Mouse (Mus musculus): ENCODE measurements around the gene BC003965. TPM values are rescaled to one million over a fixed set of nuclear protein-coding genes. Genes with fewer than 3 reads are reported as not detected.

BC003965 gene
- 13.1 and 17.0 TPM in 2 replicates for total RNA-seq (2014; fragmentation: Nextera tagmentation)
- 10.0 and 10.2 TPM in 2 replicates for total RNA-seq (2017)

DNA sequence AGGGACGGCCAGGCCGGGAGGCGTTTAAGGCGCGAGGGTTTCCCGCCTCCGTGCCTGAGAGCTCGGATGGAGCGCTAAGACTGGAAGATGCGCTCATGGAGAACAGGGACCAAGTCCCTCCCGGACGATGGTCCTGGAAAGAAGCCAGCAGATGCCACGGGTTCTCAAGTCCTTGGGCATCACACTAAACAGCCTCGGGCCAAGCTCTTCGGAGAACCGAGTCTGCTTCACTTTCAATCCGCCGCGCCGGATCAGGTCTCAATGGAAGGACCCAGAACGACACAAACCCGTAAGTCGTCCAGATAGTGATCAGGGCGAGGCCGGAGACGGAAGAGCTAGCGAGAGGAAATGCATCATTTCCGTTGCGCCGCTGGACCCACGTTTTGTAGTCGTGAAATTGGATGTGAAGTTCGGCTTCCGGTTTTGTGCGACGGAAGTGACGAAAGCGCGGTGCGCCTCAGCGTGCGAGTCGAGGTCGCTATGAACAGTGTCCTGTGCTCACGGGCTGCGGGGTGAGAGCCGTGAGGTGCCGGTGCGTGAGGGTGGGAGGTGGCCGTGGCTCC lies at the start of gene BC003965:
BC003965 (plus strand) TSS at position 426 of the 563 bp plus-strand sequence.
- ATAC-seq (replicated peaks; ENCODE audit: poor library complexity, severe bottlenecking): peak; percentile 81

GRCm38 (mm10) chr17:25135622-25136021 lies 48.7 kb upstream of the BC003965 start:
- ATAC-seq (replicated peaks; ENCODE audit: poor library complexity, severe bottlenecking): no peak

DNA sequence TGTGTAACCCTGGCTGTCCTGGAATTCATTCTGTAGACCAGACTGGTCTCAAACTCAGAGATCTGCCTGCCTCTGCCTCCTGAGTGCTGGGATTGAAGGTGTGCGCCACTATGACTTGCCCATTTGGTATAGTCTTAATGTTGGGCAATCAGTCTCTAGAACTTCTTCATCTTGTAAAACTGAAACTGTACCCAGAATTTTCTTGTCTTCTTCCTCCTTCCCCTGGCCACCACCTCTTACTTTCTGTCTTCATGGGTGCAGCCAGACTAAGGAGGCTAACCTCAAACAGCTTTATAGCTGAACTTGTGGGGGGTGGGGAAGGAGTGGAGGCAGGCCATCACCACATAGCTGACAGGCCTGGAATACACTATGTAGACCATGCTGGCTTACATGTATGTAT lies 45.6 kb upstream of the BC003965 start:
- peak; percentile 77 for ATAC-seq (replicated peaks; ENCODE audit: poor library complexity, severe bottlenecking)

DNA sequence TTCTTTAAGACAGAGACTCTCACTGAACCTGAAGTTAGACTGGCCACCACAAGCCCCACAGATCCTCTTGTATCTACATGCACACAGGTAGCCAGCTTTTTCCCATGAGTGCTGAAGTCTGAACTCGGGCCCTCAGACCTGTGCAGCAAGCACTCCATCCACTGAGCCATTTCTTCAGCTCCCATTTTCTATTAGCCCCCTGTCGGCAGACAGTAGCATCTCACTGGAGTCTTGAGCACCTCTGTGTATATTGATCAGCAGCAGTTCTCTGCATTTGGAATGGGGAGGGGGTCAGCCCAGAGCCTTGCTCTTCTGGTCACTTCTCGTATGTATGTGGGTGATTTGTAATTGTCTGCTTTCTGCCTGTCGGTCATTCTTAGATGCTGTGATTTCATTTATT lies 44.4 kb upstream of the BC003965 start:
- ATAC-seq (replicated peaks; ENCODE audit: poor library complexity, severe bottlenecking): no peak

- no peak for ATAC-seq (replicated peaks; ENCODE audit: poor library complexity, severe bottlenecking)
Observed at GRCm38 (mm10) chr17:25162161-25162560, 22.2 kb upstream of the BC003965 start, which contains the start of gene Ccdc154. Gene Ccdc154, plus strand, starts transcription at chr17:25162461.

GRCm38 (mm10) chr17:25163387-25163786 lies 21.0 kb upstream of the BC003965 start:
- no peak for ATAC-seq (replicated peaks; ENCODE audit: poor library complexity, severe bottlenecking)

DNA sequence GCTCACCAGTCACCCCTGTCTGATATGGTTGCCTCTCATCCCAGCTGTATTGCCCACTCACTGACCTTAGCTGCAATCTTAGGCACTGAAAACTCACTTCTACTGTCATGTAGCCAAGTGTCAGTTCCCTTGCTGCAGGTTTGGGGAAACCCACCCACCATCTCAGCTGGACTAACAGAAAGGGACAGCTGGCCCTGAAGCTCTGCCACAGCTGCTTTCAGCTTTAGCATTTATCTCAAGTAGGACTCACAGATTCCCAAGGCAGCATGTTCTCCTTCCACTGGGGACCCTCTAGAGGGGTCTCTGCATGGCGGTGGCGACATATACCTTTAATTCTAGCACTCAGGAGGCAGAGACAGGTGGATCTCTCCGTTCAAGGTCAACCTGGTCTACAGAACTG lies 19.6 kb upstream of the BC003965 start:
- no peak for ATAC-seq (replicated peaks; ENCODE audit: poor library complexity, severe bottlenecking)

DNA sequence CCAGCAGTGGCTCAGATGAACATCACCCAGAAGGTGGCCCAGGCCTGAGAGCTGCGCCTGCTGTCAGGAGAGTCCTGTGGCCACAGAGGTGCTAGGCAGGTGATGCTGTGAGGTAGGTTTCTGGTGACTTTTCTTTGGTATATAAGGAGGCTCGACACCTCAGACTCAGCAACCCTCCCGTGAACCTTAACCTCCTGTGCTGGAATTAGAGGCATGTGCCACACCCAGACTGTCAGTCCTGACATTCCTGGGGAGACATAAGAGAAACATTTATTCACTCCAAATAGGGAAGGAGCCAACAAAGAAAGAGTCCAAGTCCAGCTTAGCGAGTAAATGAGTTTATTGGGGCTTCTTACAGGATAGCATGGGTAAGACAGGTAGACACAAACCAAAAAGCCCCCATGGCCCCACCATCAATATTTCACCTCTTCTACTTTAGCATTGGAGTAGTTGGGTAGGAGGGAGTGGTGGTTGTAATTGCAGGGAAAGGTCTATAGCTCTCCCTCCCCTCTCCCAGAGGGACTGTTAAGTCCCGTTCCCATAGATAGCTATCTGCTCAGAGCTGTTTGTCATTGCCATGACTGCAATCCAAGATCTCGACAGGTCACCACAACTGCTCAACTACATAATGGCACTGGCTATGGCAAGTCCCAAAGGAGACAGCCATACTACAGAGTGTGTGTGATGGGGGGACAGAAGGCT lies 18.2 kb upstream of the BC003965 start:
- no peak for ATAC-seq (replicated peaks; ENCODE audit: poor library complexity, severe bottlenecking)

DNA sequence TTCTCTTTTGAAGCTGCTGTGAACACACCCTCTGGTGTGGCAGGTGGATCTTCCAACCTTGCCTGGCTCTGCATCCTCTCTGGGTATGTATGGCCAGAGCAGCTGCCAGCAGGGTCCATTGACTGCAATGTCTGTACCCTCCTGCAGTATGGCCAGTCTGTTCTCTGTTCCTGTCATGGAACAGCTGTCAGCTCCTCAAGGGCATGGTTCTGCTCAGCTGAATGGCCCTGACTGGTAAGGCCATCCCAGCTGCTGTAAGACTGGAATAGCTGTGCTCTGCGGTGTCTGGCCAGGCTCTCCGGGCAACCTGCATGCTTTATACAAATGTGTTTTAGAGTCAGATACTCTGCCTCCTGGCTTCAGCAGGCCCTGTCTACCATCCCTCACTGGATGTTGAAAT lies 14.6 kb upstream of the BC003965 start:
- no peak for ATAC-seq (replicated peaks; ENCODE audit: poor library complexity, severe bottlenecking)

DNA sequence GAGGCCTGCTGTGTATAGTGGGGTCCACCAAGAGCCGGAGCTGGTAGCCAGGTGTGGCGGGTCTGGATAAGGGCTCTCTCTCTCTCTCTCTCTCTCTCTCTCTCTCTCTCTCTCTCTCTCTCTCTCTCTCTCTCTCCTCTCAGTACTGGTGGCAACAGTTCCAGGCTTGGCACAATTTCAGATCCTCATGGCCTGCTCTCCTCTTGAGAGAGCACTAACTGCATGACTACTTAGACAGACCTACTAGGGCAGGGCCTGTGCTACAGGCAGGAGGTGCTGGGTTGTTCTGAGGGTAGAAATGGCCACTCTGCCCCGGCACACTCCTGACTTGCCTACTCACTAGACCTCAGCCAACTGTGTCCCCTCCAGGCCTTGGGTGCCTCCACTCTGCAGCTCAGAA lies 11.8 kb upstream of the BC003965 start:
- ATAC-seq (replicated peaks; ENCODE audit: poor library complexity, severe bottlenecking): no peak

DNA sequence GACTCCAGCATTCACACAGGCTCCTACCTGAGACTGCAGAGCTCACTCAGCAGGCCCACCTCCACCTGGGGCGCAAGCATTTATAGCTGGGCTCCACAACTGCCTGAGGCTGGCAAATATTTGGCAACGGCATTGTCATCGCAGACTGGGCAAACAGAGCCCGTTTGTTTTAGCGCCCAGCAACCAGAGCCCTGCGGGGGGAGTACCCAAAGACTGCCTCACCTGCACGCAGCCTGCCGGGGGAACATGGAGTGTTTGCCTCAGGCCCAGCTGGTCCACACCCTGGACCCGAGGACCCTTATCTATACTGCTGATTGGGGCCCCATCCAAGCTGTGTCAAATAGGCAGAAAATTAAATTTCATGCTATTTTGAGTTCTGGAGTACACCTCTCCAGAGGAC lies 8.9 kb upstream of the BC003965 start, which contains the start of gene Gm38655:
Gm38655 (minus strand) TSS at position 61 of the 400 bp plus-strand sequence.
- no peak for ATAC-seq (replicated peaks; ENCODE audit: poor library complexity, severe bottlenecking)

DNA sequence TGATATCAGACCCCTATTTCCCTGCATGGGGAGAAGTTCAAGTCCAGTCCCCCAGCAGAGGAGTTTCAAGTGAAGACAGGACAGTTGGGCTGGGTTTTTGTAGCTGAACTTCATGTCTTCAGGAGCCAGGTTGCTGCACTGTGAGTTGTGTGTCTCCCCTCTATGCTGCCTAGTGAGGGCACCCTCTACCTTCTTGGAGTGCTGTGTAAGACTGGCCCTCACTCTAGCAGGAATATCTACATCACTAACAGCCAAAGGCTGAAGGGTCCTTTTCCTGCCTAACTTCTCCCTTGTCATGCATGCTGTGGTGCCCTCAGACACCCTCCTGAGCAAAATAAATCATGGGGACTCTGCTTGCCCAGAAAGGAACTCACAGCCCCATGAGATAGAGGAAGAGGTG lies 1.1 kb upstream of the BC003965 start:
- ATAC-seq (replicated peaks; ENCODE audit: poor library complexity, severe bottlenecking): no peak

GRCm38 (mm10) chr17:25184961-25185360 lies 607 bp downstream of the BC003965 start:
- ATAC-seq (replicated peaks; ENCODE audit: poor library complexity, severe bottlenecking): peak; percentile 10; the same call in 1 of the 2 replicates

DNA sequence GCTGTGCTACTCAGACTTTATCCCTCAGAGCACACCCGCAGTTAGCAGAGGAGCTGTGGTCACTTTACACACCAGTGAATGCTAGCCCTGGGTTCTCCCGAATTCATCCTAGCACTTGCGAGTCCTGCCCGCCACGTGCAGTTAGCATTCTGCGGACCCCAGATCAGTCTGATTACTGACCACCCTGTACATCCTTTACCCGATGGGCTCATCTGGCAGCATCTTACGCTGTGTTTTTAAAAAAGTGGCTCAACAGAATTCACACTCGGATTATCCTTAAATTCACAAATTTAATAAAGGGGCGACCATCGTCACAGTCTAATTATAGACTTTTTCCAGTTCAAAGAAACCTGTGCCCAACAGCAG lies 3.4 kb downstream of the BC003965 start:
- ATAC-seq (replicated peaks; ENCODE audit: poor library complexity, severe bottlenecking): no peak

DNA sequence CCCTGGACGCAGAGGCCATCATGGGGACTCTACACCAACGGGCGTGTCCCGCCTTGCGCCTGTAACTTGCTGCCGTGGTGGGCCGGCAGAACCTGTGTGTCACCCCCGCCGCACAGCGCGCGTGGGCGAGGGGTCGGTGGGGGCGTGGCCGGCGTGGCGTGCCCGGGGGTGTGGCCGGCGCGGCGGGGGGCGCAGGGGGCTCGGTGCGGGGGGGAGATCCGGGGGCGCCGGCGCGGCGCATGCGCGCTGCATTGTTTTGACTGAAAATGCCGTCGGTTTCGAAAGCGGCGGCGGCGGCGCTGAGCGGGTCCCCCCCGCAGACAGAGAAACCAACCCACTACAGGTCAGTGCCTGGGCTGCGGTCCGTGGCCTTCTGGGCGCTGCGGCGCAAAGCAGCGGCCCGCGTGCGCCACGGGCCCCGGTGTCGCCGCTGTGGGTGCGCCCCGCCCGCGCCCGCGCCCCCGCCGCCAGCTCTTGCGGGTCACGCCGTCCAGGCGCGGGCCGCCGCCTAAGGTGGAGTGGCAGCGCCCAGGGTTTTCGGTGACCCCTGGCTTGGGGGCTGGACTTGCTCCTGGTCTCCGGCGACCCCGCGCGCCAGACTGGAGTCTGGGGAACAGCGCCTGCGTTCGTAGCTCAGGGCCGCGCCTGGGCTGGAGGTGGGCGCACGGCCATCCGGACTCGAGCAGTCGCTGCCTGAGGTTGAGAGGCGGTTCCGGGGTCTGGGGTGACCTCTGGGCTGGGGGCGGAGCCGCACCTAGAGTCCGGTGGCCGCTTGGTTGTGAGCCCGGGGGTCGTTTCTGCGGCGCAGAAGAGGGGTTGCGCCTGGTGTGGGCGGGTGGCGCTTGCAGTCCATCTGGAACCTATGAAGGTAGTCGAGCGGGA lies 4.0 kb downstream of the BC003965 start, which contains the start of gene Unkl:
Unkl (plus strand) TSS at position 248 of the 882 bp plus-strand sequence.
- peak; percentile 38 for ATAC-seq (replicated peaks; ENCODE audit: poor library complexity, severe bottlenecking)

DNA sequence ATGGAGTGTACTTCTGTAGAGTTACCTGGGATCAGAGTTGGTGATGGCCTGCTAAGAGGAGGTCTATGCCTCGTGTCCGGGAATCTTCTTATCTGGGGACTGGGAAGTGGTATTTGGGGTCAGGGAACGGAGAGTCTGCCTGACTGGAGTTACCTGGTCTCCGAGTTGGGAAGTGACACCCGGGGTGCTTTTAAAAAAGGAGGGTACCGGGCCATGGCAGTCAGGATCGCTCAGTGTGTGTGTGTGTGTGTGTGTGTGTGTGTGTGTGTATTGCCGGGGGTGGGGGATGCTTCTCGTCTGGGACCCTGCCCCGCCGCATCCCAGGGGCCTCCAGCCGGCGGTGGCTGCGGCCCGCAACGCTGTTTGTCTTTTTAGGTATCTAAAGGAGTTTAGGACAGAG lies 4.7 kb downstream of the BC003965 start:
- ATAC-seq (replicated peaks; ENCODE audit: poor library complexity, severe bottlenecking): no peak

DNA sequence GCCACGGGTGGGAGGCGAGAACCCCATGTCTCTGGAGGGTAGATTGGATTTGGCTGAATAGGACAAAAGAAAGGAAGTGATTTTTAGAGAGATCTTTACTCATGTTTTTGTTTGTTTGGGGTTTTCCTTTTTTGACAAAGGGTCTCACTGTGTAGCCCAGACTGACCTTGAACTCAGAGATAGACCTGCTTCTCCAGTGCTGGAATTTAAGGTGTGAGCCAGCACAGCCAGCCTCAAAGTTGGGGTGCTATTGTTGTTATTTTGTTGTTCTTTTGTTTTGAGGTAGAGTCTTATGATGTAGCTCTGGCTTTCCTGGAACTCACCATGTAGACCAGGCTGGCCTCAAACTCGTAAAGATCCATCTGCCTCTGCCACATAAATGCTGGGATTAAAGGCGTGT lies 18.0 kb downstream of the BC003965 start:
- ATAC-seq (replicated peaks; ENCODE audit: poor library complexity, severe bottlenecking): no peak

DNA sequence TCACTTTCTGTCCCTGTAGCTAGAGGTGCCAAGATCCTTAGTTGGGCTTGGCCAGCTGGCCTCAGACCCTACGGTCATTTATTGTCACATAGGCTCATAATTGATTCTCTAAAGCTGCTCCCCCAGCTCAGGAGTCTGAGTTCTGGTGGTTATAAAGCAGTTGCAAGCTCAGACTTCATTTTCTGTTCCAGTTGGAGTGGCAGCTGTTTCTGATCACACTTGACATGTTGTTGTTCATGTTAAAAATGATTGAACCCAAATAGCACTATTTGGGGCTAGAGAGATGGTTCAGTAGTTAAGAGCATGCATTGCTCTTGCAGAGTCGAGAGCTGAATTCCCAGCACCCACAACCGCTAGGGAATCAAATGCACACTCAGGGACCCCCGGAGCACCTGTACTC lies 25.7 kb downstream of the BC003965 start:
- no peak for ATAC-seq (replicated peaks; ENCODE audit: poor library complexity, severe bottlenecking)

- peak; percentile 81 for ATAC-seq (replicated peaks; ENCODE audit: poor library complexity, severe bottlenecking)
Observed at GRCm38 (mm10) chr17:25210680-25211466, 26.5 kb downstream of the BC003965 start.

DNA sequence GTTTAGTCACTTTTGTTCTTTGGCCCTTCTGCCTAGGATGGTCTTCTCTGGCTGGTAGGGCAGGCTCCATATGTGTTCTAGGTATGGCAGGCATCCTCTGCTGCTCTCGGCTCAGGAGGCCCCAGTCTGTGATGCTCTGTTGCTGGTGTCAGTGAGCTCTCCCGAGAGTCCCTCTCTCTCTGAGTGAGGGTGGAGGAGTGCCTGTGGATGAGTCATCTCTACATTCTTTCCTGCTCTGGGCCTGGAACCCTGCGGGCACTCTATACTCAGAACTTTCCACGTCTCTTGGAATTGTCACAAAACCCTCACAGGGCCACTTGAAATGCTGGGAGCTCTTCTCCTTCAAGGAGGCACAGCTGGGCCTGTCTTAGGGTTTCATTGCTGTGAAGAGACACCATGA lies 27.4 kb downstream of the BC003965 start:
- no peak for ATAC-seq (replicated peaks; ENCODE audit: poor library complexity, severe bottlenecking)
